Mouse (Mus musculus) fat pad, adult 2 months (tissue): ENCODE data around the gene Cenpb.

Experiments used
- DNase-seq: peaks from one replicate; pipeline ENCODE4 v3.0.0-alpha.2; 2011; ENCODE audit warnings: low read depth, low spot score; ENCODE audit errors: extremely low read depth

The Cenpb gene

DNA sequence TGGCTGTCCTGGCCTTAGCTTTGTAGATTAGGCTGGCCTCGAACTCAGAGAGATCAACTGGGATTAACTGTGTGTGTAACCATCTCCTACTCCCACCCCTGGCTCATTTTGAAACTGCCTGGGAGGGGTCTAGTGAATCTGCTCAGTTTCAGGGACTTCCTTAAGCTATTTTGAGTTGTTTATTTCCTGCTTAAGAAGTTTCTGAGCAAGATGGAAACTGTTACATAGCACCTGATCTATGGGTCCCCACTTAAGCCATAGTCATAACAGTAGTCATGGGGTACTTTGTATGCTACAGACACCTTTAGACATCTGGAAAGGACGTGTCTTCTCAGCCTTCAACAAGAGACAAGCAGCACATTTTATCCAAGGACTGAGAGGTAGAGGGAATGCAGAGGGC, 20.8 kb upstream of the Cenpb start:
- no peak for DNase-seq

DNA sequence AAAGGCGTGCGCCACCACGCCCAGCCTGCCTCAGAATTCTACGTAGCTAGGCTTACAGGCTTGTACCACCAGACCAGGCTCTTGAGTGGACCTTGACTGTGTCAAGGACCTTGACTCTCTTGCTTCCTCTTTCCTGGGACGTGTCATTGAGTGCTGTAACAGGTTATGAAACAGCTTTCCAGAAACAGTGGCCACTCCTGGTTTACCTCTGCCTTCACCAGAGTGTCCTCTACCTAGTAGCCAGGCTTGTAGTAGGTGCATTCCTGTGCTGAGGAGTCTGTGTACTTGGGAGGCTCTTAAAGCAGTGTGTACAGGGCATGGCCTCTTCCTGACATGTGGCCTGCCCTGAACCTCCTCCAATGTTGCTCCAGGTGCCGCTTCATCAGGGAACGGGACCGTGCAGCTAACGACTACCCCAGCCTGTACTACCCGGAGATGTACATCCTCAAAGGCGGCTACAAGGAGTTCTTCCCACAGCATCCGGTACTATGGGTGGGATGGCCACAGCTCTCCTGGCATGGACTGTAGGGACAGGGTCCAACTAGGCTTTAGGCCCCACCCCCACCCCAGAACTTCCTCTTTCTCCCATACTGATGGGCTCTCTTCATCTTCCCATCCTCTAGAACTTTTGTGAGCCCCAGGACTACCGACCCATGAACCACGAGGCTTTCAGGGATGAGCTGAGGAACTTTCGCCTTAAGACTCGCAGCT, 16.9 kb upstream of the Cenpb start:
- DNase-seq, result no peak

DNA sequence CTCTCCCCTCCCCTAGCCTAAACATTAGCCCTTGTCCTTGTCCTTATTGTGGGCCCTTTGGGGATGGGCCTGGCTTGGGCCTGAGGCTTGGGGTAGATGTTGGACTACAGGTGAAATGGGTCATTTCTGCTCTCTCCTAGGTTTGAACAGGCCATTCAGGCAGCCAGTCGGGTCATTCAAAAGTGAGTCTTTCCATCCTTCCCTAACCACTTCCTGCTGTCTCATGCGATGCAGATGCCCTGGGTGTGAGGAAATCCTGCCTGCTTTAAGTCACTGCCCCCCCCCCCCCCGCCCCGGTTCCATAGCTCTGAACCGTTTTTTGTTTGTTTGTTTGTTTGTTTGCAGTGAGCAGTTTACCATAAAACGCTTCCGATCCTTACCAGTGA, 11.1 kb upstream of the Cenpb start:
- no peak for DNase-seq

DNA sequence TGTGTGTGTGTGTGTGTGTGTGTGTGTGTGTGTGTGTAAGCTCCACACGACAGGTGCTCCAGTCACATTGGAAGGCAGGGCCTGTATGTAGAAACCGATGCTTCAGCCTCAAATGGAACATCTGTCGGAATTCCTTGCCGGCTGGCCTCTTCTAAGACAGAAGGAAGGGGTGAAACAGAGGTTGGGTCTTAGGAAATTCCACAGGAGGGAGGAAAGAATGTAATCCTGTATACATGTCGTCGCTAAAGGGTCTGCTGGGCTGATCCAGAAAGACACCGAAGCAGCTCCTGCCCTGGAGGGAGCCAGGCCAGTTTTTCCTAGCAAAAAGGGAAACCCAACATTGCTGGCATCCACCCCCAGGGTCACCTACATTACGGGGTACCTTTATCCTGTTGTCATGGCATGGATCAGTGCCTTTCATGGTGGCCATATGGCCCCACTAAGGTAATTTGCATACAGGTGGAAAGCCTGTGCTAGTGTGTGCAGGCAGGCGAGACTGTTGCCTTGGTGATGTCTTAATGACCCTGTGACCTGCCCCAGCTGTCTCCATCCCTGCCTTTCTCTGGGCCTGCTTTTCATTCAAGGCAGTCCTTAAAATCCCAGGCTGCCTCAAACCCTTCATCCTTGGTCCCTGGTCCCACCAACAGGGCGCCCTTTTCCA, 10.6 kb upstream of the Cenpb start:
- DNase-seq, result no peak

GRCm38 (mm10) chr2:131189521-131190309, 9.8 kb upstream of the Cenpb start:
- no peak for DNase-seq

DNA sequence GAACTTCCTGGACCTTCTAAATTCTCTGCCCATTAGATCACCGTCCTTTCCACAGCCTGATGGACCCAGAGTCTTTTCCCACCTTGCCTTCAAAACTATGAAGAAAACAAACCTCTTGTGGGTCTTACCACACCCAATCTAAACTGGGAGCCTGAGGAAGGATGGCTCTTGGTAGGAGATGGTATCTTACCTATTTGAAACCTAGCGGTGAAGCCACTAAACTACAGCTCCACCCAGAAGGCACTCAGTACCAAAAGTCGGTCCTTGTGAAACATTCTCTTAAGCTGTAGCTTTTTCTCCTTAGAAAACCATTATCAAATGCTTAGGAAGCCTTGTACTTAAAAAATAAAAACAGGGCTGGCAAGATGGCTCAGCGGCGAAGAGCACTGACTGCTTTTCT, 8.4 kb upstream of the Cenpb start:
- no peak for DNase-seq

- no peak for DNase-seq
Measured at GRCm38 (mm10) chr2:131187602-131187922, 7.7 kb upstream of the Cenpb start.

DNA sequence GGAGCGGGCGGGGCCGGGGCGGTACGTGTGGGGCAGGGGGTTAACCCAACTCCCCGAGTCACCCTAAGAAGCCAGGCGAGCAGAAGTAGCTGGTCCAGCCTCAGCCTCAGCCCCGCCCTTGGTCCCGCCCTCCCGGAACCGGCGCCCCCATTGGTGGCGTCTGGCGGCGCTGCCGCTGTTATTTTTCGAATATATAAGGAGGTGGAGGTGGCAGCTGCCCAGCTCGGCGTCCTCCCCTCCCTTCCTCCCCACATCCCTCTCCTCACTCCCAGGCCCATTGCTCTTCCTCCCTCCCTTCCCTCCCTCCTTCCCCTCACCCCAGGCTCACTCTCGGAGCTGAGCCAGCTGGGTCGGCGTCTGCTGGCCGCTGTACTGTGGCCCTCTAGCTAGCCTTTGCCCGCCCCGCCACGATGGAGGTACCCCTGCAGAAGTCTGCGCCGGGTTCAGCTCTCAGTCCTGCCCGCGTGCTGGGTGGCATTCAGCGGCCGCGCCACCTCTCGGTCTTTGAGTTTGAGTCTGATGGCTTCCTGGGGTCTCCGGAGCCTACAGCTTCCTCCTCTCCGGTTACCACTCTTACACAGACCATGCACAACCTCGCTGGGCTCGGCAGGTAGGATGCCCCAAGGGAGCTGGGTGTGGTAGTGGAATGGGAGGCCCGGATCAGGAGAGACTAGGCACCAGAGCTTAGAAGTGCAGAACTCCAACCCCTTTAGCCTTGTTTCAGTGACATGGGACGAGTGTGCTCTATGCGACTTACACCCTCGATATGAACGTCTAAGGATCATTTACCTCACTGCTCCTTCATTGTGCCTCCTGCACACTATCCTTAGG, 7.1 kb upstream of the Cenpb start, which contains the start of the genes Cdc25b and Spef1:
Gene Cdc25b (plus strand): TSS at position 179 of the 831 bp plus-strand sequence.
Gene Spef1 (minus strand): TSS at position 512 of the 831 bp plus-strand sequence.
- DNase-seq, result no peak

- DNase-seq, result no peak
Measured at GRCm38 (mm10) chr2:131186343-131186742, 6.5 kb upstream of the Cenpb start.

- no peak for DNase-seq
Measured at GRCm38 (mm10) chr2:131179246-131179886, 501 bp downstream of the Cenpb start.

DNA sequence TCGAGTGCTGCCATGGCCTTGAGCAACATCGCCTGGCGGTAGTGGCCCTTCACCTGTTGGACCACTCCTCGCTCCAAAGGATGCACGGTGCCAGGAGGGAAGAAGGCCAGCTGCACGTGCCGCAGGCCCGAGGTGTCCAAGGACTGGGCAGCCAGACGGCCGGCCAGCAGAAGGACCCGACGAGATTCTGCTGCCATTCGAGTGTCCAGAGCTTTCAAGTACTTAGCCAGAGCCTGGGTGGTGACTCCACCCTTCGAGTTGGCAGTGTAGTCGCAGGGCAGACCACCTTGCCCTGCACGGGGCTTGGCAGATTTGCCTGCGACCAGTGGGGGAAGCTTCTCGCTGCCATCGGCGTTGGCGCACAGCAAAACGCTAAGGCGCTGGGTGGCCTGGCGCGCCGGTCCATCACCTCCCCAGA, 1.0 kb downstream of the Cenpb start:
- no peak for DNase-seq

GRCm38 (mm10) chr2:131177932-131178331, 1.9 kb downstream of the Cenpb start:
- no peak for DNase-seq

GRCm38 (mm10) chr2:131176491-131176890, 3.4 kb downstream of the Cenpb start:
- DNase-seq, result peak; percentile 88

DNA sequence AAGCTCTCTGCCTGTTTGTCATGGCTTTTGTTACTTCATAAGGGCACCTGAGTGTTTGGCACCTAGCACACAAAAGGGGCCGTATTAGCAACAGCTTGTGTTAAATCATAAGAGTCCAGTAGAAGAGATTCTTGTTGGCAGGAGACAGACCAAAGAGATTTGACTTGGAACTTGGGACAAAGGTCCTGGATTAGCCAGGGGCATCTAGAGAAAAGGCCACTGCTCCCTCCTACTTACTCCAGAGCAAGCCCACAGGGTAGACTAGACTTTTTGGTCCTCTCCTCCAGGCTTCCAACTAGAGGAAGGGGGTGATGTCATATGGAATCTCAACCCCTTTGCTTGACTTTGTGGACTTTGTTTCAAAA, 3.9 kb downstream of the Cenpb start:
- DNase-seq, result no peak

DNA sequence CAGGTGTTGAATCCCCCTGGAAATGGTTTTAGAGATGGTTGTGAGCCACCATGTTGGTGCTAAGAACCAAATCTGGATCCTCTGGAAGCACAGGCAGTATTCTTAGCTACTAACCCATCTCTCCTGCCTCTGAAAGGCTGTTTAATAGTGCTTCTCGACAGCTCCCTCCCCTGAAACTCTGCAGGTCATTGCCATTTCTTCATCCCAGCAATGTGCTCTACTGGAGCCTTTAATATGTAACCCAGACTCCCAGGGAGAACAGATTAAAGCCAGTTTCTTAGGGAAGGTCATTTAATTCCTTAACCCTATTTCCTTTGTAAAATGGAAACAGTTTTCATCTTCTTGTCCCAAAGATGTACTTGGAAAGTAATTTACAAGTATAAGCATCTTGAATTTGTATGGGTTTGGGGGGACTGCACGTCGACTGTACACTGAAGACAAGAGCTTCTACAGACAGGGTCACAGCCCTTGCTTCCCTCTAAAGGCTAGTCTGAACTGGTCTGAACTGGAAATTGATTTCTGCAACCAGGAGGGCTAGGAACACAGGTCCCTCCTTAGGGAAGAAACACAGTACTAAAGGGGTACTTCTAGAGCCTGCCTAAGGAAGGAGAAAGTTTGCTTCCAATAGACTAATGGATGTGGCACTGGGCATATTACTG, 4.5 kb downstream of the Cenpb start:
- no peak for DNase-seq

DNA sequence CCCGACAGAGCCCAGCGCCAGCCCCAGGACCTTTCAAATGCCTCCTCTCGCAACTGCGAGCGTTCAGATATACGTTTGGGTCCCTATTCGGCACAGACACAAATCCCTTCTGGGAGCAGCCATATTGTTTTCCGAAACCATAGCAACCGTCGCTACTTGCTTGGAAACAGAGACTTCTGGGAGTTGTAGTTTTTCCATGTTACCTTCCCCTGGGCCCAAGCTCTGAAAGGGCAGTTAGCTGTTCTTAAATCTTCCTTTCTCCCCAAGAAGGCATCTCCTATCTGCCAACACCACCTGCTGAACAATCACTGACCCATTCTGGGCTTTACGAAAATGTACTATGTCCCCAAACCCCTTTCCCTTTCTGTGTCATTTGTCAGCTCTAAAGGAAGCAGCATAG, 5.2 kb downstream of the Cenpb start:
- no peak for DNase-seq

GRCm38 (mm10) chr2:131172322-131172721, 7.5 kb downstream of the Cenpb start:
- DNase-seq, result no peak

GRCm38 (mm10) chr2:131171401-131172104, 8.3 kb downstream of the Cenpb start:
- no peak for DNase-seq

- no peak for DNase-seq
Measured at GRCm38 (mm10) chr2:131170936-131171335, 8.9 kb downstream of the Cenpb start.

DNA sequence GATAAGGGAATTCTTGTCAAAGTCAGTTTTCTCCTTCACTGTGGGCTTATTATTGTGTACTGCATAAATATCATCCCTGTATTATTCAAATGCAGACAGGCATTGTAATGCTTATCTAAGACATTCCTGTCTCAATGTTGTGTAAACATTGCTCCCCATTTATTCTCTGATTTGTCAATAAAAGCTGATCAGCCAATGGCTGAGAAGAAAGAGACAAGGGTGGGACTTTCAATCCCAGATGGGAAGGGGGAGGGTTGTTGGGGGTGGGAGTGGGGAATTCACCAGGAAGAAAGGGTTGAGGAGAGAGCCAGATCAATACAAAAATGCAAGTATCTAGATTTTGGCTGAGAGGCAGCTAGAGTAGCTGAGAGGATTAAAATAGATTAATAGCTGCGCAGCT, 11.0 kb downstream of the Cenpb start:
- no peak for DNase-seq
